Mouse (Mus musculus) layer of hippocampus, adult 8-10 months (tissue): ENCODE measurements at regions not wholly inside any gene's neighbourhood (a gene's known extent, or its start where the extent isn't known, plus 50 kb on each side); places are given as distances from the start of the nearest gene placed in this dataset.
"Not testable (repeated sequence)": the region's sequence is repeated elsewhere in the genome, so short reads cannot be mapped to it uniquely, and the experiment has no call there.

Experiments
- DNase-seq, 2 experiments: peaks; one replicate each; pipeline ENCODE4 v3.0.0; 2022; ENCODE audit warnings: low spot score in 2 of 2

GRCm38 (mm10) chr5:16937840-16938239, 146.2 kb downstream of the Gm28710 start:
- peak in 1 of 2 experiments; percentile 55 for DNase-seq

GRCm38 (mm10) chr5:16947430-16947829, 155.8 kb downstream of the Gm28710 start:
- no peak for DNase-seq

GRCm38 (mm10) chr5:16967735-16968134, 176.1 kb downstream of the Gm28710 start:
- no peak for DNase-seq

- not testable (repeated sequence) for DNase-seq
Observed at GRCm38 (mm10) chr5:16968817-16969216, 177.2 kb downstream of the Gm28710 start.

- no peak for DNase-seq
Observed at GRCm38 (mm10) chr5:16973206-16973896, 181.7 kb downstream of the Gm28710 start.

- peak; percentile 7 to 10 for DNase-seq
Observed at GRCm38 (mm10) chr5:16976006-16976405, 184.4 kb downstream of the Gm28710 start.

- DNase-seq, result no peak
Observed at GRCm38 (mm10) chr5:16984877-16985276, 193.3 kb downstream of the Gm28710 start.

DNA sequence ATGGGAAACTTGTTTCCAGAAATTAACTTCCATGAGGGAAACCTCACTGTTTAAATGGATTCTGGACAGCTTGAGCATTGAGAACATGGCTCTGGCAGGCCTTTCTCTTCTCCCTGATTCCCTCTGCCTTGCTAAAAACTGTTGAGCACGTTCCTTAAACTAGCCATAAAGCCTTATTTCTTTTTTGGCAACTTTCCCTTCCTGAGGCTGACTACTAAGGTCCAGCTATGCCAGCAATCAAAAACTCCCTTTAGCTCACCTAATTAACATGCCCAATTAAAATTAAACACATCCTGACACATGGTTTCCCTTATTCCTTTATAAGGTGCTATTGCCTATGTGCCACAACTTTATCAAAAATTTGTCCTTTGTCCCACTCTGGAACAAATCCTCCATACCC, 199.9 kb downstream of the Gm28710 start:
- no peak for DNase-seq

DNA sequence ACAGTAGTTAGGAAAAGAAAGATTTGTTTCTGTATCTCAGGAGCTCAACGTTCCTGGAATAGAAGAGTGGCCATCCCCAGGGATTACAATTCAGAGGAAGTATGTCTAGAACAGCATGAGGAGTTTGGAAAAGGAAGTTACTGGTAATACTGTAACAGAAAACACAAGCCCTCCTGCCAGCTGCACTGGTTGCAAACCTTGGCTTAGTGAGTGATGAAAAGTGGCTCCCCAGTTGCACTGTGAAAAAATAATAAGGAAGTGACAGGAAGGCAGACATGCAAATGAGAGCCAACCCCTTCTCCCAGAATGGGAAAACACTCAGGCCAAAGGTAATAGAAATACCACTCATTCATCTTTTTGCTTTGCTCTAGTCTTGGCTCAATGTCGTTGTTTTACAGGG, 207.6 kb downstream of the Gm28710 start:
- DNase-seq, result no peak

- no peak for DNase-seq
Observed at GRCm38 (mm10) chr5:17006807-17007522, 215.4 kb downstream of the Gm28710 start.

- no peak for DNase-seq
Observed at GRCm38 (mm10) chr5:17021636-17022035, 230.0 kb downstream of the Gm28710 start.

DNA sequence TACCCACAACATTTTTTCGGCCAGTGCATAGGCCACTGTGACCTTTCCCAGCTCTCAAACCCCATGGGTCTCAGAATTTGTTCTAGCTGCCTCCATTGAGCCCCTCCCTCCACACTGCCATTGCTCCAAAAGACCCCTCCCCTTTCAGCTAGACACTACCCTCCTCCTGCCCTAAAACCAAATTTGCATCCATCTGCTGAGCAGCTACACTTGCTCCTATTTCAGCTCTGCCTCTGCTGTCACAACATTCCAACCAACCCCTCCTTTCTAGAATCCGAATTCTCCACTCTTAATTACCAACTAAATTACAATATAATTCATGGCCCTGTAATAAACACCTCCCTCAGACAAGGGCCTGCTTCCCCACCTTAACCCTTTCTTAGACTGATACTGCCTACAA, 262.3 kb downstream of the Gm28710 start:
- no peak for DNase-seq

DNA sequence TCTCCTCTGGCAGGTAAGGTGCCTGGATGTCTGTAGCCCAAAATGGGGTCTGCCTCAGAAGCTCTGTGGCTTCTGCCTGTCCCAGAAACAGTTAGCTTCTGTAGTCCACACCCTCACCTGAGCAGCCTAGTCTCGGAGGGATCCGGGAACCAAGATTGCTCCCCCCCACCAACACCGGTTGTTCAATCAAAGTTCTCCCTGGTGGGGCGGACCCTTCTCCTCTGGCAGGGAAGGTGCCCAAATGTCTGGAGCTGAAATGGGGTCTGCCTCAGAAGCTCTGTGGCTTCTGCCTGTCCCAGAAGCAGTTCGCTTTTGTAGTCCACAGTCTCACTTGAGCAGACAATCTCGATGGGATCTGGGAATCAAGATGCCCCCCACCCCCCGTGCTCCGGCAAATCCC, 273.0 kb downstream of the Gm28710 start:
- DNase-seq, result no peak

DNA sequence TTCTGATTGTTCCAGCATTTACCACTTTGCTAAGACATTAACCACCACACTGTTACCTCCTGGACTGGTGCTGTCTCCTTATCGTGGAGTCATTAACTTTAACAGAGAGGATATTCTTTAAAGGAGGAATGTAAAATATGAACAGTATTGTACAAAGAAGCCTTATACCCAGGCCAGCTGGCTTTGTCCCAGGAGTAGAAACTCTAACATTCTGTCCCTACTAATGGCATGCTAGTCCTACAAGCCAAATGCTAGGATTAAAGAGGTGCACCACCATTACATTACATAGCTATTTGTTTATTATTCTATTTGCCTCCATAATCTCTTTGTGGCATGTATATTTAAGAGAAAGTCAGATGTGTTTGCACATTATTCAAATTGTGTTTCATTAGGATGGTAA, 288.8 kb downstream of the Gm28710 start:
- no peak for DNase-seq

DNA sequence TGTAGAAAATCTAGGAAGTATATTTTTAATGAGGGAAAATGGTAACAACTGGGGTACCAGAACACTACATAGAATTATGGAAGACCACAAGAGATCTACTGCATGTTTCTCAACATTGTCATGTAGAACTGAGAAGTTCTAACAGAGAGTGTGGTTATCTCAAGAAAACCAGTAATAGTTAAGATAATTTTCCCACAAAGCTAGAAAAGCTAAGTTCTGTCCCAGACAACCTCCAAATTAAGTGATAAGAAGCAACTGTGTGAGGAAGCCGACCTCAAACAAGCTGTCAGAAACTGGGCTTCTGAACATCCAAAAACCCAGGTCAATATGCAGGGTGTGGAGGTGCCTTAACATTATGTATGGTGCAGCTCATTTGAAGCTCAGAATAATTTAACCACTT, 261.4 kb upstream of the Speer4f2 start:
- no peak for DNase-seq

- no peak for DNase-seq
Observed at GRCm38 (mm10) chr5:17112026-17112425, 261.0 kb upstream of the Speer4f2 start.

DNA sequence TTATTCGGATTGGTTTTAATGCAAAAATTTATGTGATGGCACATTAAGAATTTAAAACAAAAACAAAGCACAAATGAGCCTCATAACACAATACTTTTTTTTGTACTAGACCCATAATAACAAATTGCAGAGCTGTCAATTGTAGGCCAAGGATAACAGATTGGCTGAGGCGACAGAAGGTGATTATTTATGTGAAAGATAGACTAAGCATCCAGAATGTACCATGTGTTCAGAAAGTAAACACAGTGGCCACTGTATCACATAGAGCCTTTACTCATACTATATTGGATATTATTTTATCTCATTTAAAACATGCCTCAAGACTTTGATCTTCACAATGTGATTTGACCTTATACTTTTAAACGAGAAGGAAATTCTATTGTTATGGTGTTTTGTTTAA, 257.9 kb upstream of the Speer4f2 start:
- no peak for DNase-seq

- DNase-seq, result no peak
Observed at GRCm38 (mm10) chr5:17116072-17116471, 256.9 kb upstream of the Speer4f2 start.

GRCm38 (mm10) chr5:17125240-17125639, 247.7 kb upstream of the Speer4f2 start:
- DNase-seq, result no peak

GRCm38 (mm10) chr5:17127501-17127900, 245.5 kb upstream of the Speer4f2 start:
- DNase-seq, result no peak

DNA sequence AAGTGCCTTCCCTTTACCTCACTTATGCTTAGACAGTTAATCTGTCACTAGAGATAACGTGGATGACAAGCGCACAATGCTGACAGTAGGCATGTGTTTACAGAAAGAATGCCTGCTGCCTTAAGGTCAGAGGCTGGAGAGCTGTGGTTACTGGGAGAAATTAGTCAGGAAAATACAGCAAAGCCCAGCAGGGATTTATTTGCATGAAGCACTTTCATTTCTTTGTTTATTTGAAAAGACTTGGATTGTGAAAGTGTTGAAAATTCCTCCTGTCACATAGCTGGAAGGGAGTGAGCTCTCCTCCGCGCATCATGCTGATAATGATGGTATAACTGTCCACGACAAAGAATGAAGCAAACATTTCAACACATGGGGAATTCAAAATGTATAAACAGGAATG, 237.5 kb upstream of the Speer4f2 start:
- DNase-seq, result no peak

DNA sequence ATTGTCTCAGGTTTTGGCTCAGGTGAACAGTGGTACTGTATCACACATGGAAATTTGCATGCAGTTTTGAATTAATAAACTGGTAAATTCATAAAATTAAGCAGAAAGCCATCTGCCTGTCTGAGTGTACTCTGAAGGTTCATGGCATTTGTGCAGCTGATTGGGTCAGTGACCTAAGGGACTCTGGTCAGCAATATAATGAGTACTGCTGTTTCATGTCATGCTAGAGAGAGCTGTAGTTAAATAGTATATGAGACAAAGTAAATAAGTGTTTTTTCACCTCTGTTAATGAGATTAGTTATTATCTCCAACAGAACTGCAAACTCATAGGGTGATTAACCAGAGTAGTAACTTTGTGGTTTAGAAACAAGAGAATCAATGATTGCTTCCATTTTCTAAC, 231.4 kb upstream of the Speer4f2 start:
- DNase-seq, result no peak

DNA sequence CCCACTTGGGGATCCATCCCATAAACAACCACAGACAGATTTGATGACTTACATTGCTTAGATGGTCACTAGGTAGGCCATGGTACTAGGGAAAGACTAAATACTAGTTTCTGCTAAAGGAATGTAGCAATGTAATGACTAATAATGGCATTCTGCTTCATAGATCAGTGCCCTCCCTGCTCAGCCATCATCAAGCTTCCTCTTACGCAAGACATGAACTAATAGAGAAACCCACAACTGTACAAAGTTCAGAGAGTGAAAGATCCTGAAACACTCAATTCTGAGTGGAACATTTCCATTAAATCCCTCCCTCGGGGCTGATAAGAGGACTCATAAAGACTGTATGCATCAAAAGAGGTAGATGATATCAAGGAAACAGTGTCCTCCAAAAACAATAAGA, 198.4 kb upstream of the Speer4f2 start:
- no peak for DNase-seq
